Mouse (Mus musculus) megakaryocyte-erythroid progenitor cell, adult 5-6 weeks (primary cell): ENCODE results near the gene Zap70. TPM values are rescaled to one million over a fixed set of nuclear protein-coding genes. Genes with fewer than 3 reads are reported as not detected.

Experiments
- ATAC-seq: replicated peaks from 2 replicates; pipeline ENCODE4 v1.8.0; 2016; ENCODE audit warnings: mild to moderate bottlenecking, inconsistent platforms; ENCODE audit not compliant: severe bottlenecking, poor library complexity, low FRiP score, low TSS enrichment
- total RNA-seq, 2 experiments: library from RNA; stranded (forward) in 1 of 2; stranded (reverse) in 1 of 2; fragments of 200-1000, 215-1000 nt in 1 of 2; fragments of >200 nt in 1 of 2; fragmentation: Nextera tagmentation in 1 of 2; gene quantifications; 2 replicates each; pipeline ENCODE4 v1.2.3; 2014 to 2017

Zap70 gene
- total RNA-seq (2014; fragmentation: Nextera tagmentation) (2.5 and 3.9 TPM in 2 replicates), total RNA-seq (2017) (1.3 and 1.7 TPM in 2 replicates)

DNA sequence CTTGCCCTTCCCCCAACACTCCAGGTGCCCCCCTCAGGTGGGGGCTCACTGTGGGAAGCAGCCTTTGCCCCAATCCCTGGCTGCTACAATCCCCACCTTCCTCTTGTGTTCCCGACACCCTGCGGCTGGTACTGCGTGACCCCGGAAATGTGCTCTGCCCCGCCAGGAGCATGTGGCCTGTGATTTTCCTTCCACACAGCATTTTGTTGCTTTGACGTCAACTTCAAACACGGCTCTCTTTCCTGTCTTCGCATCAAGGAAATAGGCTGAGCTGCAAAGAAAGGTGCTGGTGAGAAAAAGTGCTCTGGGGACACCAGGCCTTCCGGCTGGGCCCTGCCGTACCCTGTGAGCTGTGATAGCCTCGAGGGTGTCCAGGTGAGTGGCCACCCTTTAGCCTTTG is at the start of gene Zap70:
Gene Zap70, plus strand, starts transcription at position 231 of the 400 bp plus-strand sequence.
- ATAC-seq = no peak

DNA sequence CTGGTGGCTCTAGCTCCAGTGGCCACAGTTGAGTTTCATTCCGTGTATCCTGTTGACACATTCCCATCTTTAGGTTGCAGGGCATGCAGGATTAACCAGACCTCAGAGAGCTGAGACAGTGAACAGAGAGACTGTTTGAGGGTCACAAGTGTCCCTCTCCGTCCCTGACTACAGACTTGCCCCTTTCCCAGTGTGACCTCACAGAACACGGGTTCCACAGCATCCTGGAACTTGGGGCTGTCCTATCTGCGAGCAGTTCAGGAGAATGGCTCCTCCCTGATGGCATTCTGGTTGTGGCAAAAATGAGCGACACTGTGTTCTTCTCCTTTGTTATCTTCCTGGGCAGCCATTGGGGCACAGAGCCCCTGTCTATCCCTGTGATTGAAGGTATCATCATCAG is 47.3 kb upstream of the Zap70 start, which contains the start of gene Actr1b:
Gene Actr1b, minus strand, starts transcription at position 112 of the 400 bp plus-strand sequence.
- no peak for ATAC-seq

DNA sequence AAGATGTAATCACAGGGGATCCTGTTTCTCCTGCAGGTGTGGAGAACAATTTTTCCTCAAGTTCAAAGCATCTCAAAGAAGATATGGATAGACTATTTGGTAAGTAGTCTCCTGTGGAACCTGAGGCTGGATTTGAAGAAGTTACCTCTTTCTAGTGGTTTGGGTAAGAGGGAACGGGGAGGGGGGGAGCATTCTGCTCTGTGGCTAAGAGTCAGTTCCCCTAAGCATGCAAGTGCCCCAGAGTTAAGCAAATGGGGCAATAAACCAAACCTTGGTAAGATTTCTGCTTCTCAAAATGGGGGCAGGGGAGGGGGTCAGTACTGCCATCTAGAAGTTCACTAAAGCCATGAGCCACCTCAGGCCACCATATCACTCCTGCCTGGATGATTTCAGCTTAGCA is 42.8 kb upstream of the Zap70 start:
- no peak for ATAC-seq

DNA sequence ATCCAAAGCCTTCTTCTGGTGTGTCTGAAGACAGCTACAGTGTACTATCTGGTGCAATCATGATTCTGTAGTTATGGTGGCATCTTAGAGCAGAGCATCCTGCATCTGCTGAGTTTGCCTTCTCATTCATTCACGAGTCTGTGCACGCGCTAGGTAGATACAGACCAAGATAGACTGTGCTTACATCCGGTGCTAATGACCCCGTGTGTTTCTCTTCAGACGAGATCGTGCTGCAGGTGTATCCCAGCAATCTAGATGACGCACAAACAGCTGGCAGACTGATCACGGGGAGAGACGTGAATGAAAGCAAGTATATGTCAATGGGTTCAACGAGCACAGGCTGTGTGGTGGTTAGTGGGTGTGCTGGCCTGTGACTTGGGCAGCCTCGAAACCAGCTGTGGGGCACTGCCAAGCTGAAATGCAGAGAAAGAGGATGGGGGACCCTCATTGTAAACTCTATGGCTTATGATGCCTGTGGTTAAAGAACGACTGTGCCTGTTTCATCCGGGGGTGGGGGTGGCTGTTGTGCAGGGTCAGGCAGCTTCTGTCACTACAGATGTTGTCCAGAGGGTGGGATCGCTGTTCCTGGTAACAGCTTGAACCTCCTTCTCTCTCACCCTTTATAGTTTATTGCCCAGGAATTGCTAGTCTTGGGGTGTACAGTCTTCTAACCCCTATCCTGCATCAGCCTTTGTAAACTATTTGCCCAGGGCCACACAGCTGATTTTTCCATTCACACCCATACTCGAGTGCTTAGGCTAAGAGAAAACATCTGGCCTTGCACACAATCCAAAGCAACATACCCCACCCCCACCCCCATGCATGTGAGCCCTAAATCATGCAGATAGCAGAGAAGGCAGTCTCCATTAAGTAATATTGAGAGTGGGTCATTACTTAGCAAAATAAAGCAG is 38.2 kb upstream of the Zap70 start:
- ATAC-seq = no peak

DNA sequence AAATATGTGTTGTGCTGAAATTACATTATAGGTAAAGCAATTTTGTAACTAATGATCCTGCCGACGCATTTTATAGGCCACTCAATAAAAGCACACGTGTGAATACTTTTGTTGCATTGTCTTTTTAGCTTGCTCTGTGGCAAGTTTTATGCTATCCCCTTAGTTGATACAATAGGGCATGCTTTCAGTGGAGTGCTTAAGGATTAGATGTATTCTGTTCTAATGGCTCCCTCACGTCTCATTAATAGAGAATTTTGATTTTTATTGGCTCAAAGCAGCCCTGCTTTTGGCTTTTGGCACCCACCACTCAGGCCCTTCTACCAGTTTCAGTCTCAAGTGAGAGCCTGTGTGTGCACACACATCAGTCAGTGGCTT is 37.6 kb upstream of the Zap70 start:
- ATAC-seq = no peak

DNA sequence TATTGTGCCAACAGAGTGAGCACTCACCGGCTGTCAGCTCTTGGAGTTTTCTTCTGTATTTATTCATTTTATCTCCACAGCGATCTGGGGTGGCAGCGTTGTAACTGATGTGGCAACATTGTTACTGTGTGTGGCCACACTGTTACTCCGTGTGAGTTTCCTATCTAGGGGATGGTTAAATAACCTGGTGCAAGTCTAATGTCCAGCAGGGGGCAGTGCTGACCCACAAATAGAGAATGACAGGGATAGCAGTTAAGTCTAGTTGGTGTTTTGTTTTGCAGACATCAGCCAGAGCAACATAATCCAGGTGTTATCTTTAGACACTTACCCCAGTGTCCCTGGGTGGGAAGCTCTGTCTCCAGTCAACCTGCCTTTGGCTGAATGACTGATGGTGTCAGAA is 24.3 kb upstream of the Zap70 start:
- ATAC-seq = peak; percentile 87

DNA sequence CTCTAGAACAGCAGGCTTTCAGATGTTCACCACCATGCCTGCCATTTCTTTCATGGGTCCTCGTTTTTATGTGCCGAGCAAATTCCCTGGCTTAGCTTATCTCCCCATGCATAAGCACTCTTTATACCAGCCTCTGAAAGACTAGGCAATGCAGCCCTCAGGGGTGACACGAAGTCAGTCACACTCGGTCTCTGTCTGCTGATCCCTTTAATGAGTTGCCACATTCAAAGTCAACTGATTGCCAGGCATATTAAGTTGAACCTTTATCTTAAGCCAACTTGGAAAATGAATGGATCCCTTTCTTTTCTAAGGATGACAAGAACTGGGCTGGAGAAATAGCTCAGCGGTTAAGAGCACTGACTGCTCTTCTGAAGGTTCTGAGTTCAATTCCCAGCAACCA is 22.4 kb upstream of the Zap70 start:
- ATAC-seq = no peak

DNA sequence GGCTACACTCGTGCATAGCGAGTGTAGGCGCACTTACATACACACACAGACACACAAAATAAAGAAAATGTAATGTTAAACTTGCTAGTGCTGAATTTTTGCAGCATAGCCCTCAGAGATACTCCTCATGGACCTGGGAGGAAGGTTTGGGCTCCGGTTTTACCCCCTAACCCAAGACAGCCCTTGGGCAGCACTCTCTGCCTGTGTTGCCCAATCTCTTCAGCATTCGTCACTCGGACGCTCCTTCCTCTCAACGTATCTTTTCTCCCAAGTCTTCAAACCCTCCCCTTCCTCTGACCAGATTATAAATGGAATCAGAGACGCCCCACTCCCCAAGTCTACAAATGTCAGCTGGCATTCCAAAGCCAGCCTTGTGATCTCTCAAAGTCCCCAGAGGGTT is 18.6 kb upstream of the Zap70 start:
- ATAC-seq = no peak

DNA sequence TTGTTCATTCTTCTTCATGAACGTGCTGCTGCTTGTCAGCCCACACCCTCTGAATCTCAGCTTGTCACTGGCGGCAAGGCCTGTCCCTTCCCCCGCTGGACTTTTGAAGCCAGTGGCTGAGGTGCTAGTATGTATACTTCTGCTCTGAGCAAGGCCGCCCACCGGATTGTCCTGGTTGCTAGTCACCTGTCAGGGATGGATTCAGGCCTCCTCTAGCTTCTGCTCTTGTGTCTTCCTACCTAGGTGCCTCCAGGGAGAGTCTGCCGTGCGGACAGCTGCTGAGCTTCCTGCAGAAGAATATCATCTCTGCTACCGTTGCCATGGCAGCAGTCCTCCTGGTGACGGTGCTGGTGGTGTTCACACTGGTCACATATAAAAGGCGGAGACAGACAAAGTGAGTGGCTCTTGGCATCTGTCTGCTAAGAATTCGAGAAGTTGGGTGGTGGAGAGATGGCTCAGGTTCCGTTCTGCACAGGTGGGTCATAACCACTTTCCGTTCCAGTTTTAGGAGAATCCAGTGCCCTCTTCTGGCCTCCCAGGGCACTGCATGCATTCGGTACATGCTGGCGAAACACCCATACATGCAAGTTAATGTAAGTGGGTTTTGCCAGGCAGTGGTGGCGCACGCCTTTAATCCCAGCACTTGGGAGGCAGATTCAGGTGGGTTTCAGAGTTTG is 17.2 kb upstream of the Zap70 start:
- peak; percentile 76; the same call in 1 of the 2 replicates for ATAC-seq

DNA sequence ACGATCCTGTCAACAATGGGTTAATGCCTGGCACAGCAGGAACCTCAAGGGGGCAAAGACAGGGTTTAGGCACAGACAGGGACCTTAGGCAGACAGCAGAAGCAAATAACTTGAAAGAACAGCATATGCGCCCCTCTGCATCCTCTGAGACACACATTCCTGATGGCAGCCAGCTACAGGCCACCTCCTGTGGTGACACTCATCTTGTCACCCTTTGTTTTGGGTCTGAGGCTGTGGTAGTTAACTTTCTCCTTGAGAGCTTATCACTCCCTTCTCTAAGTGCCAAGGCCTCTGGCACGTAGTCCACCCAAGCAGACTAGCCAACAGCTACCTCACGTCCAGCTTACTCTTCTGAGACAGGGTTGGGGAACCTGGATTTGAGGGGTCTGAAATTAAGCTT is 15.9 kb upstream of the Zap70 start:
- no peak for ATAC-seq

DNA sequence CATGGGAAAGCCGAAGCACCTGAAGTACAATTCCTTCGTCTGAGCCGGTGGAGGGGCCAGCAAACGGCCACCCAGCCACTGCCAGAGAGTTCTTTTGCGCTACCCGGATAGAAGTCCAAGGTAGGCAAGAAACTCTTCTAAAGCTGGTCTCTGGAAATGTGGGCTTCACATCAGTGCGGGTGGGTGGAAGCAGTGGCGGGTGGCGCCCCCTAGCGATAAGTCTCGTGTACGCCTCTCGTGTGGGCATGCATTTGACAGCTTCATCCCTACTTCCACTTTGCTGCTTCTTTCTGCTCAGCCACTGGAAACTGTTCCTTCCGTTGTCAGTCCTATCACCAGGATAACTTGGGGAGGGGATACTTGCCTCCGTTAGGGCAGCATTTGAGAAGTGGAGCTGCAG is 15.1 kb upstream of the Zap70 start:
- ATAC-seq = peak; percentile 68; the same call in 1 of the 2 replicates

DNA sequence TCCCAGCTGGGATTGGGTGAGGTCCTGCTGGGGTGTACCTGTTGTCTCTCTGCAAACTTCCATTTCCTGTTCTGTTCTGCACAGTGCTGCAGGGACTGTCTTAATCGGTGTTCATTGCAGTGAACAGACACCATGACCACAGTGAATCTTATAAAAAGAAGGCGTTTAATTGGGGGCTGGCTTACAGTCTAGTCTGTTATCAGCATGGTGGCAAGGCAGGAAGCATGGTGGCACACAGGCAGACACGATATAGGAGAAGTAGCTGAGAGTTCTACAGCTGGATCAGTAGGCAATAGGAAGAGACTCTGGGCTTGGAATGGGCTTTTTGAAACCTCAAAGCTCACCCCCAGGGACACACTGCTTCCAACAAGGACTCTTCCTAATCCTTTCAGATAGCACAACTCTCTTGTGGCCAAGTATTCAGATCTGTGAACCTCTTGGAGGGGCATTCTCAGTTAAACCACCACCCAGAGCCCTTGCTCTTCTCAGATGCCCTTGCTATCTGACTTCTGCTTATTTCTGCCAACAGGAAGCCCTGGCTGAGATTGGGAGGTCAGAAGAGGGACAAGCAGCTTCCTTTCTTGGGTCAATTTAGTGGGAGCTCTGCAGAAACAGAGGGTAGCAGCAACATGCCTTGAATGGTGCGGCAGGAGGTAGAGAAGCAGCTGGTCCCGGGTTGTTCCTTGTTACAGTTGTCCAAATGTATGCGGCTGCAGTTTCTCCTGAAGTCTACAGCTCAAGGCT is 7.5 kb upstream of the Zap70 start:
- peak; percentile 83 for ATAC-seq

DNA sequence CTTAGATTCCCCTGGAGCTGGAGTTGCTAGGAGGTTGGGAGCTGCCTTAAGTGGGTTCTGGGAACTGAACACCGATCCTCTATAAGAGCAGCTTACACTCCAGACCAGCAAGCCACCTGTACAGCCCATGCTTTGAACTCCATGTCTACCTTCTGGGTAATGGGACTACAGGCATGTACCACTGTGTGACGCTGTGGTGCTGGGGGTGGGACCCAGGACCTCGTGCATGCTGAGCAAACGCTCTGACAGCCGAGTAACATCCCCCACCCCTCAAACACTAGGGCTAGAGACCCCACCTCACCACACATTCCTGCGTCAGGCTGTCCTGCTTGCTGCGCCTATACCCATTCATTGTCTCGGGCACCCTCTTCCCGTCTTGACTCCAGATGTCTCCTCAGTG is 3.0 kb upstream of the Zap70 start:
- no peak for ATAC-seq

DNA sequence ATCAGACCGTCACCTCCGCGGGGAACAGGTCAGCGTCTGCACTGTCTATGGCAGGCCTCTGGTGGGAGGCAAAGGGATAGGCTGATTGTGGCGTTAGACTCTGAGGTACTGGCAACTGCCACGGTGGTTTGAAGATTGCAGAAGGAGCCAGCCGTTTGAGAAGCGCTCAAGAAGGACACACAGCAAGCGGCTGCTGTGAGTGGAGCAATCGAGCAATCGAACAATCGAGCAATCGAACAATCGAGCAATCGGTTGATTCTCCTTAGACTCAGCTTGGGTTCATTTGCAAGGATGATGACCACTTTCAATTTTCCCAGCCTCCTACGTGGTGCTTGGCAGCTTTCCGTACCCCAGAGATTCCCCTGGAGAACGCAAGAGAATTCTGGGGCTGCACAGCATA is 2.5 kb upstream of the Zap70 start:
- ATAC-seq = no peak

DNA sequence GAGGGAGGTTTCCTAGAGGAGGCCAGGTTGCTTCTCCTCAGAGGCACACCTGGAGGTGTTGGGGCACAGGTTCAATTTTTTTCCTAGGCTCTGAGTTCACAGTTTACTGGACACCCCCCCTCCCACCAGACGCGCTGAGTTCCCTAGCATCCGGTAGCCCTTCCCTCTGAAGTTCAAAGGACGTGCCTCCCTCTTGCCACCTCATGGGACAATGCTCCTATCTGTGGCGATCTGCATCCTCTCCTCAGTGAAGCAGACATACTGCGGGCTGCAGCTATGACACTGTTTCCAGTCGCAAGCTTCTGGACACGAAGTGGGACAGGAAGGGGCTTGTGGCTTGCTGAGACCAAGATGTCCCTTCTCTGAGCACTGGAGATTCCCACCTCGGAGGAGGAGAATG is 1.2 kb upstream of the Zap70 start:
- no peak for ATAC-seq

DNA sequence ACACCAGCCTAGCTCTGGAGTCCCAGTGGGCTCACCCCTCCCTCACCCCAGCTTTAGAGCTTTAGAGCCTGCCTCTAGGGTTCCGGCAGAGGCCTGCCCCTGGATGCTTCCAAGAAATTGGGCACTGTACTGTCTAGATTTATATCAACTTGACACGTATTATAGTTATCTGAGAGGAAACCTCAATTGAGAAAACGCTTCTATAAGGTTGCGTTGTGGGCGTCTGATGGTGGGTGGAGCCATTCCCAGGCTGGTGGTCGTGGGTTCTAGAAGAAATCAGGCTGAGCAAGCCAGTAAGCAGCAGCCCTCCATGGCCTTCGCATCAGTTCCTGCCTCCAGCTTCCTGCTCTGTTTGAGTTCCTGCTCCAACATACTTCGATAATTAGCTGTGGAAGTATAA is 537 bp upstream of the Zap70 start:
- no peak for ATAC-seq

DNA sequence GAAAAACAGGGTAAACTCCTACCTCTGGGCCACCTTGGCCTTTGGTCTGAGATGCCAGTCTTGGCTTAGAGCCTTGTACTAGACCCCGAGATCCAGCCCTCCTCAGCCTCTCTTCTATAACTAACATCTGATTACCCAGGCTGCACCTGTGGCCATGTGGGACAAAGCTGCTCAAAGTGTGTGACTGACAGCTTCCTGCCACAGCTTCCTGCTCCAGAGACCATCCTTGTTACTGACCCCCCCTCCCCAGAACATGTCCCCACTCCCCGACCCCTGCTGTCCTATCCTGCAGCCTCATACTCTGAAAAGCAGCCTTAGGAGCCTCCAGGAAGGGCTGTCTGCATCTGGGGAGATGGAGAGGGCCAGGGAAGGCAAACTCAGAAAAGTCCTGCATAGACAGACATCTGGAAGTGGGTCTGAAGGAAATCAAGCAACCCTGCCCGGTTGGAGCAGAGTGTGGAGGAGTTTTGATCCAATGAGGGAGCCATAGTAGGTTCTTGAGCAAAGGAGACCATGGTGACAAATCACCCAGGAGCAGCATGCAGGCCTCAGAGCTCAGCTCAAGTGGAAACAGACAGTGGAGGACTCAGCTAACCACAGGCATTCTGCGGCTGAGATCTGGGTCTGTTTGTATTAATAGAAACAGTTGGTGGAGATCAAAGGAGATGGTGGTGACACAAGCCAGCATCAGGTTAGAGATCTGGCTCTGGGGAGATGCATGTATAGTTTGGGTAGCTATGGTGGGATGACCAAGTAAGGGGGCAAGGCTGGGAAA is 5.0 kb downstream of the Zap70 start:
- ATAC-seq = no peak

DNA sequence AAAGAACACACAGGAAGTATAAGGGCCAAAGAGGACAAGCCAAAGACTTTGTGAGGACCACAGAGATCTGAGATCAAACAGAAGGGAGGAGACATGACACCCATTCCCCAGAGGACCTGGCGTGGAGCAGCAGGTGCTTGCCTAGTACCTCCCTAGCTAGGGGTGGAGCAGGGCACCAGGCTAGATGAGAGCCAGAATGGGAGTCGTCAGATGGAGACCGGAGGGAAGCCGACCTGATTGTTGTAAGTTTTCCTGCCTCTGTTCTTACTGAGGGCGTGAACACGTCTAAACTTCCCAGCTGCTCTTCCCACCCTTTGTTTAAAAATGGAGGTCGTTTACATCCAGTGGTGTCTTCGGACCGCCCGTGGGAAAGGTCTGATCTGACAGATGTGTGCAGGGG is 5.7 kb downstream of the Zap70 start:
- ATAC-seq = no peak

DNA sequence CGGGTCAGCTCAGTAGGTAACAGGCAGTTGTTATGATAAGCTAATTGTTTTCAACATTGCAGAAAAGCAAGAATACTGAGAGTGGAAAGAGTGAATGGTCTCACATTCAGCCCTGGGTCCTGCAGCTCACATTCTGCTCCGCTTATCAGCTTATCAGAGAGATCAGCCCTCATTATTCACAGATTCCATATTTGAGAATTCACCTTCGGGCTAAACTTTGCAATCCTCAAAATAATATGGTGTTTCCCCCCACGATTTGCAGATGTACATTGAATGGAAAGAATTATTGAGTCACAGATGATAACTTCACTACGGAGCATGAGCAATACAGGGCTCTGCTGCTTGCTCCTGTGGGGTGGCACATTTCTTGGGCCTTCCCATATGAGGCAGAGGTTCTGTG is 7.2 kb downstream of the Zap70 start:
- ATAC-seq = no peak
